Mouse (Mus musculus) kidney, postnatal 36 days (tissue): ENCODE data around the gene Gnas.

ENCODE experiments used
- DNase-seq, 2 experiments: peaks; one replicate each; pipeline ENCODE4 v3.0.0; 2021 to 2022; ENCODE audit warnings: mixed read lengths in 2 of 2

Gnas gene

DNA sequence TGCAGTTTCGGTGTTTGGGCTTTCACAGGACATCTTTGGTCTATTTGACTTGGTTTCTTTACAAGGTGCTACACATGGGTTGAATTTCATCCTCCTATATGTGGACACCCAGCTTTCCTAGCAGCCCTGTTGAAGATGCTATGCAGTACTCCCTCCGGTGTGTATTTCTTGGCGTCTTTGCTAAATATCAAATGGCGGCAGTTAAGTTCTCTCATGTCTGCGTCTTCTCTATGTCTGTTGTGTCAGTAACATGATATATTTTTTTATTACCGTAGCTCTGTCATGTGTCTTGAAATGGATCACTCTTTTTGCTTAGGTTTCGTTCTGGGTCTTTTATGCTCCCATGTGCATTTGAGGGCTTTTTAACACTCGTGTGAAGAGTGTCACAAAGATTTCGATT lies 96.9 kb downstream of the Gnas start:
- DNase-seq, result no peak

DNA sequence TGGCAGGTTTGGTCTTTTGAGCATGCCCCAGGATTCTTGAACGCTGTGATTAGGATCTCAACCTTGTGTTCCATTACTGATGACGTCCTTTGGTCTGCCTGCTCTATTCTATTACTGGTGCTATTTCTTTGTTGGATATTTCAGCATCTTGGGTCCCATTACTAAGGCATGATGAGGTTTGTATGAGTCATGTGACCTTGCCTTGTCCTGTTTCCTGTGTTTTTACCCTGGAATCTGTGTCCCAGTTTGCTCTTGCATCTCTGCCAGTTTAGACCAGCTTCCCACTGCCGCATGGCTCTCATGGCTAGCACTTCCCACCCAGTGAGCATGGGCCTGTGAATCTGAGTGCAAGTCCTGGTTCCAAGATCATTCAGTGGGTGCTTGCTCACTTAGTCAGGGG lies 107.8 kb downstream of the Gnas start:
- DNase-seq, result no peak

DNA sequence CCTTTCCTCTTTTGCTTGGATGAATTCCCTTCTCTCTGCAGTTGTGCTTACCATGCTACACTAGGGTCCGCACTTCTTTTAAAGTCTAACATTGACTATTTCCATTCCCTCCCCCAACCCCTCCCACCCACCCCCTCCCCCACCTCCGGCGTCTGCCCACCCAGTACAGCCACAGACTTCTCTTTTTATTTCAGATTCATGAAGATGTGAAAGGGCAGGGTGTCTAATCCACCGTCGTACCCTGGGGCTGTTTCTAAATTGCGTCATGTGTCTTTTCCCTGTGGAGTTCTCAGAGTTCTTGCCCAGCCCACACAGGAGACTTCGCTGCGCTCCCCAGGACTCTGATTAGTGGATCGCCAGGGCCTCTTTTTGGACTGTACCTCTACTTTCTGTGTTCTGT lies 108.4 kb downstream of the Gnas start:
- no peak for DNase-seq

DNA sequence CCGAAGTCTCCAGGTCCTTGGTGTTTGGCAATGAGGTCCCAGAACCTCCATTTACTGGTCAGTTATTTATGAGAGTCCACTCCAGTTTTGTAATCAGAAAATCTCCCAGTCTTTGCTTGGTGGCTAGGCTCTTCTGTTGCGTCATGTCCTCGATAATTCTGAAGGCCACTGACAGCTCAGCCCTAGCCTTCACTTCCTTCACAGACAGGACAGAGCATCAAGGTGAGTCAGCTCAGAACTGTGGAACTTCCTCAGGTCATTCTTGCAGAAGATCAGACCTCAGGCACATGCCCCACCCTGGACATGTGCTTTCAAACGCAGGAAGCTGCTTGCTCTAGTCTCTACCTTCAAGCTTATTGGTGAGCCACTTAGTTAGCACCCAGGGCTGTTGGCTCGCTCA lies 109.3 kb downstream of the Gnas start:
- DNase-seq, result no peak
